Mouse (Mus musculus) kidney, embryonic 14.5 days (tissue): ENCODE data around the gene Ring1. TPM values are rescaled to one million over a fixed set of nuclear protein-coding genes. Genes with fewer than 3 reads are reported as not detected.

Source experiments
- ATAC-seq: fragments of 200-750 bp; cut with Nextera tagmentation; 2 replicates; pipeline ENCODE4 v1.8.0; 2017; ENCODE audit warnings: moderate number of reproducible peaks, mild to moderate bottlenecking, moderate TSS enrichment, moderate library complexity; ENCODE audit not compliant: low FRiP score, low TSS enrichment
- H3K27ac ChIP-seq: fragments of 300-500 bp; sonication (generic); 2 replicates; pipeline ENCODE4 v1.5.1; 2014; ENCODE audit warnings: low read depth, mild to moderate bottlenecking, low read length, moderate library complexity, mixed read lengths
- H3K27me3 ChIP-seq: fragments of 300-500 bp; sonication (generic); 2 replicates; pipeline ENCODE4 v1.6.1; 2014; ENCODE audit warnings: mild to moderate bottlenecking, low read length; ENCODE audit not compliant: control insufficient read depth, insufficient read depth
- H3K36me3 ChIP-seq: fragments of 300-500 bp; sonication (generic); 2 replicates; pipeline ENCODE4 v1.6.1; 2014; ENCODE audit warnings: low read length, mixed read lengths; ENCODE audit not compliant: control insufficient read depth, insufficient read depth
- H3K4me1 ChIP-seq: fragments of 300-500 bp; sonication (generic); 2 replicates; pipeline ENCODE4 v1.6.1; 2014; ENCODE audit warnings: low read length, mixed read lengths; ENCODE audit not compliant: control insufficient read depth, insufficient read depth
- H3K4me2 ChIP-seq: fragments of 300-500 bp; sonication (generic); replicated peaks from 2 replicates; pipeline ENCODE4 v1.6.1; 2014; ENCODE audit warnings: low read depth, mild to moderate bottlenecking, low read length
- H3K4me3 ChIP-seq: fragments of 300-500 bp; sonication (generic); 2 replicates; pipeline ENCODE4 v1.5.1; 2014; ENCODE audit warnings: mild to moderate bottlenecking, low read length
- H3K9ac ChIP-seq: fragments of 300-500 bp; sonication (generic); 2 replicates; pipeline ENCODE4 v1.6.1; 2014; ENCODE audit warnings: low read depth, mild to moderate bottlenecking, low read length, moderate library complexity
- H3K9me3 ChIP-seq: fragments of 300-500 bp; sonication (generic); 2 replicates; pipeline ENCODE4 v1.6.1; 2016; ENCODE audit warnings: low read length; ENCODE audit not compliant: control insufficient read depth
- WGBS: fragments of 180-500 bp; shearing (Covaris S2); extraction: QIAGEN DNeasy Blood & Tissue Kit; methylation state at CpG from one replicate; pipeline ENCODE4 v1.1.7; 2014; 5-methylcytosine and 5-hydroxymethylcytosine counted together
- polyA plus RNA-seq: library from polyadenylated mRNA; unstranded; fragments of >200 nt; fragmentation: Nextera tagmentation; extraction: Ambion mirVana; gene quantifications from 2 replicates; pipeline ENCODE4 v1.2.1, GENCODE M21; 2014

The Ring1 gene
- polyA plus RNA-seq, 1 experiment from 2014 or later = 5.5 TPM

DNA sequence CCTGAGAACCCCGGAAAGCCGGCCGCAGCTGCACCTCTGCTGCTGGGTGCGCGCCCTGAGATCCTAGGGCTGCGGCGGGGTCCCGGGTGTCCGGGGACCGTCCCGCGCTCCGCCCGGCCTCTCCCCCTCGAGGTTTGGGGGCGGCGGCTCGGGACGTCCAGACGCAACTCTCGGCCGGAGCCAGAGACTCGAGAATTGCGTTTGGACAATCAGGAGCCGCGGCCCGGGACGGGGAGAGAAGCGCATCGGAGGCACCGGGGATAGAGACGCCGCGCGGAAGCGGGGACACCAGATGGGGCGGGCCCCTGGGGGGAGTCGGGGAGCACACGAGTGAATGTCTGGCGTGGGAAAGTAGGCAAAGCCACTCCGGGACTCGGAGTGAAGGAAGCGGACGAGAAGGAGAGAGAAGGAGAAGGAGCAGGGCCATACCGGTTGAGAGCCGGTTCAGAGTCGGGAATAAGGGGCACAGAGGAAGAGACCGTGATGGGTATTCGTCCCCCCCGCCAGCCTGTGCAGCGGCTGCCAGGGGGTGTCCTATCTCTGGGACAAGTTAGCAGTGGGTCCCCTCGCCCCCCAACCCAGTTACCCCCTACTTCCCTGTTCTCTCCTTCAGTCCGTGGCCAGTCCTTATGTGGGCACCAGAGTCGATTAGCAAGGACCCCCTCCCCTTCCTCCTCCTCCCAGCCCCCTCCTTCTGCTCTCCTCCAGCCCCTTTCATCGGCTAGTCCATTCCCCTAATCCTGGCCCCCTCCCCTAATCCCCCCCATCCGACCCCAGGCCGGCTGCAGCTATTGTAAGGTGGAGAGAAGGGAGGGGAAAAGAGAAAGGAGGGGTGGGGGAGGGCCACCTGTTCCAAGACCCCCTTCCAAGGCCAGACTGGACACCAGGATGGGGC lies 628 bp upstream of the Ring1 start:
- Histone ChIP-seq H3K27ac (peak overlapping the region; percentile 87), H3K4me2 (peak overlapping the region; percentile 85), H3K36me3 (peaks cover 42% of the 10 kb centered on the region), H3K4me1 (peaks cover 29% of the 10 kb centered on the region), H3K4me3 (peak overlapping the region; percentile 92), H3K9ac (peak overlapping the region; percentile 90), H3K27me3 (no peaks in the 10 kb centered on the region), H3K9me3 (0 out of 2 replicates have a peak, but pooled peaks cover 2% of the 10 kb centered on the region)
- no peak; the same call in 1 of the 2 replicates for ATAC-seq
- 1% methylated on average over 49 of the region's 57 CpGs for WGBS

DNA sequence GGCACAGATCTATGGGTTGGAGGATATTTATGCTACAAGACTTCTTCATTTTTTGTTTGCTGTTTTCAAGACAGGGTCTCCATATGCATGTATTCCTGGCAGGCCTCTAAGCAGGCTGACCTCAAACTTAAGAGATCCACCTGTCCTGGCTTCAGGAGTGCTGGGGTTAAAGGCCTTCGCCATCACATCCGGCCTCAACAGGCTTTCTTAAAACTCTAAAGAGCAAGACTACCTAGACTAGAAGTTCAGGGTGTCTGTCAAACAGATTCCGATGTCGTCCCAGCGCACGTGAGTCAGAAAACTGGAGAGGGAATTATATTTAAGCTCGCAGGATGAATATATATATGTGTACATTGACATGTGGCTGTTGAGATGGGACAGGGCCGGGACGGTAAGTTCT lies 802 bp downstream of the Ring1 start:
- H3K36me3 ChIP-seq = peaks cover 28% of the 10 kb centered on the region
- H3K9me3 ChIP-seq = peaks cover 6% of the 10 kb centered on the region
- no peaks in the 10 kb centered on the region for H3K27me3 ChIP-seq
- 70% methylated on average over 9 of the region's 9 CpGs for WGBS
- peak overlapping the region; percentile 92 for H3K4me3 ChIP-seq
- no peak for ATAC-seq
- H3K4me2 ChIP-seq = peak overlapping the region; percentile 85
- peak overlapping the region; percentile 90; the same call in 1 of the 2 replicates for H3K9ac ChIP-seq
- H3K27ac ChIP-seq = no peak overlapping the region
- H3K4me1 ChIP-seq = peaks cover 24% of the 10 kb centered on the region

- no peak overlapping the region for H3K27ac ChIP-seq
- H3K9ac ChIP-seq = no peak overlapping the region
- H3K4me3 ChIP-seq = no peak overlapping the region
- H3K36me3 ChIP-seq = peaks cover 21% of the 10 kb centered on the region
- no peak for ATAC-seq
- H3K27me3 ChIP-seq = no peaks in the 10 kb centered on the region
- H3K9me3 ChIP-seq = peaks cover 6% of the 10 kb centered on the region
- no peak overlapping the region for H3K4me2 ChIP-seq
- H3K4me1 ChIP-seq = peaks cover 24% of the 10 kb centered on the region
- WGBS = 96% methylated on average over 20 of the region's 20 CpGs
Observed at GRCm38 (mm10) chr17:34022987-34023386, 1.5 kb downstream of the Ring1 start.

GRCm38 (mm10) chr17:34022414-34022783 lies 2.1 kb downstream of the Ring1 start:
- H3K9me3 ChIP-seq = peaks cover 6% of the 10 kb centered on the region
- no peak overlapping the region for H3K27ac ChIP-seq
- H3K36me3 ChIP-seq = peaks cover 21% of the 10 kb centered on the region
- H3K4me2 ChIP-seq = no peak overlapping the region
- H3K9ac ChIP-seq = no peak overlapping the region
- 92% methylated on average over 14 of the region's 14 CpGs for WGBS
- peaks cover 24% of the 10 kb centered on the region for H3K4me1 ChIP-seq
- ATAC-seq = no peak
- no peak overlapping the region for H3K4me3 ChIP-seq
- H3K27me3 ChIP-seq = no peaks in the 10 kb centered on the region

GRCm38 (mm10) chr17:34021539-34022413 lies 2.7 kb downstream of the Ring1 start:
- Histone ChIP-seq H3K27ac (no peak overlapping the region), H3K27me3 (no peaks in the 10 kb centered on the region), H3K9me3 (peaks cover 6% of the 10 kb centered on the region), H3K4me3 (no peak overlapping the region), H3K4me2 (no peak overlapping the region), H3K36me3 (peaks cover 21% of the 10 kb centered on the region), H3K9ac (no peak overlapping the region), H3K4me1 (peaks cover 17% of the 10 kb centered on the region; the same call in 1 of the 2 replicates)
- WGBS = 96% methylated on average over 23 of the region's 23 CpGs
- ATAC-seq = no peak

DNA sequence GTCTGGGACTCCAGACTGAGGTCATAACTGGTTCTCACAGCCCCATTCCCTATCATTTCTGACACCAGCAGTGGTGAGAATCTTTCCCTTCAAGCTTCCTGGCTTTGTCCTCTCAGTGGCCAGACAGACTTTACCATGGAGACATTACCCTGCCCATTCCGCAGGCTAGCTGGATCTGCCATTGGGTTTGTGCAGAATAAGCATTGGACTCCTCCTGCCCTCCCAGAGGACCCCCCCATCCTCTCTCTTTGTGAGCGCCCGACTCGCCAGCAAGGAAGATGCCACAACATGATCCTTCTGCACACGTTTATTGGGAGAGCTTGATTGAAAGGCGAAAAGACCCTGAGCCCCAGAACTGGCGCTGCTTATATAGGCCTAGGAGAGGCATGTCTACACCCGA lies 11.0 kb downstream of the Ring1 start:
- no peak overlapping the region for H3K4me2 ChIP-seq
- H3K27ac ChIP-seq = no peak overlapping the region
- H3K4me1 ChIP-seq = no peaks in the 10 kb centered on the region
- H3K9me3 ChIP-seq = peaks cover 3% of the 10 kb centered on the region; the same call in 1 of the 2 replicates
- no peak overlapping the region for H3K4me3 ChIP-seq
- ATAC-seq = no peak
- no peaks in the 10 kb centered on the region for H3K27me3 ChIP-seq
- H3K36me3 ChIP-seq = no peaks in the 10 kb centered on the region
- 95% methylated on average over 8 of the region's 8 CpGs for WGBS
- H3K9ac ChIP-seq = no peak overlapping the region

DNA sequence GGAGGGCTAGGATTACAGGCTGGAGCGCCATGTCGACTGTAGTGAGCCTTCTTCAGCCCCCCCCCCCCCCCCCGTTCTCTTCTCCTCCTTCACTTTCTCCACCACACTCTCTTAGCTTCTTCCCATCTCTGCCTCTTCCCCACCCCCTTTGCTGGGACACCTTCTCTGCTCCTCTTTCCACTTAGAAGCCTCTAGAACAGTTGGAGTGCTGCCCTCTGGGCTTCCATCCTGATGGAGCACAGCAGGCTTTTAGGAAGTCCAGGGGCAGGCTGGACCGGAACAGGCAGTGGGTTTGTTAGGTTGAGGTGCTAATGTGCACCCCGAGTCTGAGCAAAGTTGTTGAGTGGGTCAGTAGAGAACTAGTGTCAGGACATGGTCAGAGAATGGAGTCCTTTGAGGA lies 14.3 kb downstream of the Ring1 start:
- Histone ChIP-seq H3K4me3 (no peak overlapping the region), H3K27ac (no peak overlapping the region), H3K4me2 (no peak overlapping the region), H3K27me3 (no peaks in the 10 kb centered on the region), H3K9me3 (peaks cover 3% of the 10 kb centered on the region; the same call in 1 of the 2 replicates), H3K36me3 (no peaks in the 10 kb centered on the region), H3K4me1 (no peaks in the 10 kb centered on the region), H3K9ac (no peak overlapping the region)
- ATAC-seq = no peak
- 79% methylated on average over 5 of the region's 5 CpGs for WGBS

GRCm38 (mm10) chr17:34006570-34006969 lies 17.9 kb downstream of the Ring1 start:
- no peaks in the 10 kb centered on the region for H3K4me1 ChIP-seq
- ATAC-seq = no peak
- H3K4me3 ChIP-seq = no peak overlapping the region
- no peaks in the 10 kb centered on the region for H3K9me3 ChIP-seq
- no peak overlapping the region for H3K4me2 ChIP-seq
- 52% methylated on average over 2 of the region's 2 CpGs for WGBS
- no peak overlapping the region for H3K27ac ChIP-seq
- H3K9ac ChIP-seq = no peak overlapping the region
- peaks cover 6% of the 10 kb centered on the region; the same call in 1 of the 2 replicates for H3K27me3 ChIP-seq
- H3K36me3 ChIP-seq = no peaks in the 10 kb centered on the region
